Comparison of ENCODE assay signal across 22 mouse cellular contexts in the genomic region with DNA sequence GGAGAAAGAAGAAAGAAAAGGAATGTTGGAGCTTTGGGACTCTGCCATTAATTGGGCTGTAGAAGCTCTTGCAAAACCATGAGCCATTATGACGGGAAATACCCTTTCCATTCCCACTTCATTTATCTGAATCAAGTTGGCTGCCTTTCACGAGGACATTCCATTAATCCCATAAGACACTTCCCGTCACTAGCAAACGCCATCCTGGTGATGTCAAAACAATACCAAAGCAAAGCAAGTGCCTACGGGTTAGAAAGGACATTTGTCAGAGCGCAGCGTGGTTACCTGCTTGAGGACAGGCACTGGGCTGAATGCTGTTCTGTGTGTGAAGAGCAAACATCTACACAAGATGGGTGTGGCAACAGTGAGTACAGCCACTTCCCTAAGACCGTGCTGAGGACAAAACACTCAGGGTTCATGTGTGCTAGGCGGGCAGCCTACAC. TPM values are rescaled to one million over a fixed set of nuclear protein-coding genes. Genes with fewer than 3 reads are reported as not detected.
DNase-seq lines count a peak whose midpoint lies in the region; ATAC-seq and TF ChIP-seq lines count a peak whose summit lies in the region.
"Had no signal": no experiment of that assay in that cellular context is flagged by ENCODE, and none has a peak within 500 bp of the region (broad histone marks: within the 10 kb centered on the region; RNA-seq: fewer than 3 reads in every experiment).

No protein-coding gene starts in this region.

- TF ChIP-seq CTCF in heart, postnatal 0 days (IDR thresholded peaks at IDR 0.05; ENCODE audit: low read depth): no peak

- H3K9ac ChIP-seq in heart, postnatal 0 days (replicated peaks; ENCODE audit: low read depth, low read length): no peak overlapping the region
- H3K9ac ChIP-seq in heart, embryonic 11.5 days (ENCODE audit: low read depth, low read length): no peak overlapping the region
- H3K9ac ChIP-seq in lung, embryonic 15.5 days: no peak overlapping the region
- H3K9ac ChIP-seq in hindbrain, embryonic 12.5 days: no peak overlapping the region
- H3K9ac ChIP-seq: hindbrain, embryonic 15.5 days; limb, embryonic 13.5 days; liver, embryonic 13.5 days; midbrain, embryonic 15.5 days had no signal

- TF ChIP-seq EP300 in heart, postnatal 0 days (IDR thresholded peaks at IDR 0.05; ENCODE audit: low read depth): no peak

- no peaks in the 10 kb centered on the region for H3K36me3 ChIP-seq in heart, postnatal 0 days (replicated peaks; ENCODE audit: control insufficient read depth, insufficient read depth, low read length)
- H3K36me3 ChIP-seq in heart, embryonic 11.5 days (ENCODE audit: control insufficient read depth, insufficient read depth, low read length): no peaks in the 10 kb centered on the region
- no peaks in the 10 kb centered on the region for H3K36me3 ChIP-seq in lung, embryonic 15.5 days
- H3K36me3 ChIP-seq in midbrain, embryonic 10.5 days: no peaks in the 10 kb centered on the region
- H3K36me3 ChIP-seq in hindbrain, embryonic 12.5 days: no peaks in the 10 kb centered on the region
- H3K36me3 ChIP-seq: hindbrain, embryonic 15.5 days; limb, embryonic 13.5 days; liver, embryonic 13.5 days; midbrain, embryonic 15.5 days had no signal

- no peak overlapping the region for H3K27ac ChIP-seq in heart, postnatal 0 days (ENCODE audit: low read depth)
- no peak overlapping the region for H3K27ac ChIP-seq in heart, embryonic 11.5 days (ENCODE audit: low read depth, low read length)
- H3K27ac ChIP-seq in lung, embryonic 15.5 days: no peak overlapping the region
- no peak overlapping the region for H3K27ac ChIP-seq in midbrain, embryonic 10.5 days (replicated peaks)
- no peak overlapping the region for H3K27ac ChIP-seq in hindbrain, embryonic 12.5 days
- H3K27ac ChIP-seq: hindbrain, embryonic 15.5 days; limb, embryonic 13.5 days; liver, embryonic 13.5 days; midbrain, embryonic 15.5 days had no signal

- peak; percentile 60 for DNase-seq in heart, postnatal 0 days (ENCODE audit: low spot score)
- peak; percentile 66 for DNase-seq in adipocyte (ENCODE audit: low spot score)
- DNase-seq in lung, postnatal 4 days: peak; percentile 11 to 33
- DNase-seq in midbrain, embryonic 10.5 days (ENCODE audit: low spot score): no peak
- DNase-seq: adrenal gland, postnatal 10 days; B cell, adult 2 months; cerebellum, adult 9-10 months; gastrocnemius, postnatal 10 days; liver, embryonic 13.5 days; right cerebral cortex, postnatal 25 days; thymus, postnatal 14 days had no signal

- no peak for ATAC-seq in heart, postnatal 0 days (ENCODE audit: insufficient read depth, low read depth)
- ATAC-seq in heart, embryonic 11.5 days (replicated peaks; ENCODE audit: insufficient number of reproducible peaks, low FRiP score, low TSS enrichment): no peak
- ATAC-seq in lung, embryonic 15.5 days (ENCODE audit: borderline replicate concordance, extremely low read depth, low FRiP score, low TSS enrichment): peak; percentile 69; the same call in 1 of the 2 replicates
- no peak for ATAC-seq in monocyte, adult 5-6 weeks (replicated peaks; ENCODE audit: insufficient number of reproducible peaks, low FRiP score, low TSS enrichment, poor library complexity, severe bottlenecking)
- ATAC-seq in hindbrain, embryonic 12.5 days (ENCODE audit: low FRiP score): no peak
- ATAC-seq: forebrain, embryonic 14.5 days; intestine, postnatal 0 days; midbrain, embryonic 15.5 days had no signal

- H3K4me3 ChIP-seq in heart, postnatal 0 days (ENCODE audit: low read depth, low read length): no peak overlapping the region
- no peak overlapping the region for H3K4me3 ChIP-seq in heart, embryonic 11.5 days (ENCODE audit: low read depth, low read length)
- no peak overlapping the region for H3K4me3 ChIP-seq in lung, embryonic 15.5 days
- no peak overlapping the region for H3K4me3 ChIP-seq in midbrain, embryonic 10.5 days
- H3K4me3 ChIP-seq in hindbrain, embryonic 12.5 days: no peak overlapping the region
- H3K4me3 ChIP-seq: hindbrain, embryonic 15.5 days; limb, embryonic 13.5 days; liver, embryonic 13.5 days; megakaryocyte, embryonic 14.5 days; midbrain, embryonic 15.5 days had no signal

- no peaks in the 10 kb centered on the region for H3K27me3 ChIP-seq in heart, postnatal 0 days (ENCODE audit: control insufficient read depth, insufficient read depth, low read length)
- no peaks in the 10 kb centered on the region for H3K27me3 ChIP-seq in heart, embryonic 11.5 days (ENCODE audit: control insufficient read depth, insufficient read depth, low read length)
- H3K27me3 ChIP-seq in lung, embryonic 15.5 days: no peaks in the 10 kb centered on the region
- H3K27me3 ChIP-seq in midbrain, embryonic 10.5 days (ENCODE audit: low read depth, poor library complexity, severe bottlenecking): no peaks in the 10 kb centered on the region
- no peaks in the 10 kb centered on the region for H3K27me3 ChIP-seq in hindbrain, embryonic 12.5 days
- H3K27me3 ChIP-seq: hindbrain, embryonic 15.5 days; liver, embryonic 13.5 days; midbrain, embryonic 15.5 days had no signal

- 42% methylated on average over 9 of the region's 9 CpGs for WGBS in heart, postnatal 0 days
- WGBS in heart, embryonic 11.5 days (ENCODE audit: insufficient replicate concordance): 70% methylated on average over 9 of the region's 9 CpGs
- WGBS in lung, embryonic 15.5 days: 39% methylated on average over 9 of the region's 9 CpGs
- WGBS in midbrain, embryonic 10.5 days: 88% methylated on average over 9 of the region's 9 CpGs
- WGBS in hindbrain, embryonic 12.5 days: 80% methylated on average over 9 of the region's 9 CpGs

- H3K4me1 ChIP-seq in heart, postnatal 0 days (ENCODE audit: control insufficient read depth, insufficient read depth): peaks cover 13% of the 10 kb centered on the region
- H3K4me1 ChIP-seq in heart, embryonic 11.5 days (ENCODE audit: control insufficient read depth, insufficient read depth, low read length): no peaks in the 10 kb centered on the region
- H3K4me1 ChIP-seq in lung, embryonic 15.5 days: peaks cover 19% of the 10 kb centered on the region
- no peaks in the 10 kb centered on the region for H3K4me1 ChIP-seq in midbrain, embryonic 10.5 days
- no peaks in the 10 kb centered on the region for H3K4me1 ChIP-seq in hindbrain, embryonic 12.5 days
- H3K4me1 ChIP-seq: hindbrain, embryonic 15.5 days; limb, embryonic 13.5 days; liver, embryonic 13.5 days; megakaryocyte, embryonic 14.5 days; midbrain, embryonic 15.5 days had no signal

- no peaks in the 10 kb centered on the region for H3K9me3 ChIP-seq in heart, postnatal 0 days (replicated peaks; ENCODE audit: control insufficient read depth, low read length)
- no peaks in the 10 kb centered on the region for H3K9me3 ChIP-seq in heart, embryonic 11.5 days (replicated peaks; ENCODE audit: control insufficient read depth, low read length)
- no peaks in the 10 kb centered on the region for H3K9me3 ChIP-seq in lung, embryonic 15.5 days
- no peaks in the 10 kb centered on the region for H3K9me3 ChIP-seq in midbrain, embryonic 10.5 days (replicated peaks)
- no peaks in the 10 kb centered on the region for H3K9me3 ChIP-seq in hindbrain, embryonic 12.5 days (replicated peaks)
- H3K9me3 ChIP-seq: hindbrain, embryonic 15.5 days; limb, embryonic 13.5 days; liver, embryonic 13.5 days; midbrain, embryonic 15.5 days had no signal

- no peak overlapping the region for H3K4me2 ChIP-seq in heart, postnatal 0 days (ENCODE audit: low read depth, low read length)
- H3K4me2 ChIP-seq in heart, embryonic 11.5 days: no peak overlapping the region
- 0 out of 2 replicates have a peak overlapping the region, but pooled peaks have one; percentile 7 for H3K4me2 ChIP-seq in lung, embryonic 15.5 days
- H3K4me2 ChIP-seq in hindbrain, embryonic 12.5 days (replicated peaks): no peak overlapping the region
- H3K4me2 ChIP-seq: hindbrain, embryonic 15.5 days; limb, embryonic 13.5 days; liver, embryonic 13.5 days; midbrain, embryonic 15.5 days had no signal

RNA-seq across cellular contexts. Expression of gene Lgi2, which starts 21.1 kb away (rescaled TPM):
- 0.88 and 2.8 TPM in 2 replicates for total RNA-seq in heart, postnatal 0 days (2014; rRNA removed; ENCODE audit: low replicate concordance)
- polyA plus RNA-seq in heart, postnatal 0 days (2015; fragmentation: Nextera tagmentation; extraction: Ambion mirVana): 0.63 and 0.69 TPM in 2 replicates
- 3.0 and 3.5 TPM in 2 replicates for polyA plus RNA-seq in heart, embryonic 11.5 days (2014; fragmentation: Nextera tagmentation; extraction: Ambion mirVana)
- 2.1 and 2.2 TPM in 2 replicates for polyA plus RNA-seq in lung, embryonic 15.5 days (2015; fragmentation: Nextera tagmentation; extraction: Ambion mirVana)
- polyA plus RNA-seq in midbrain, embryonic 10.5 days (2016; fragmentation: Nextera tagmentation; extraction: Ambion mirVana): 1.4 TPM in 2 replicates
- 0.10 TPM in 1 of 3 replicates, not detected in the others for total RNA-seq in monocyte, adult 5-6 weeks (2017)
- 1.8 and 1.9 TPM in 2 replicates for polyA plus RNA-seq in hindbrain, embryonic 12.5 days (2016; fragmentation: Nextera tagmentation; extraction: Ambion mirVana)
- total RNA-seq: neutrophil, adult 5-6 weeks had no signal
